Mouse (Mus musculus): ENCODE results near the gene Ankfn1. TPM values are rescaled to one million over a fixed set of nuclear protein-coding genes. Genes with fewer than 3 reads are reported as not detected.

Gene Ankfn1
- polyA plus RNA-seq, 1 experiment from 2014 or later: 1.9 TPM

DNA sequence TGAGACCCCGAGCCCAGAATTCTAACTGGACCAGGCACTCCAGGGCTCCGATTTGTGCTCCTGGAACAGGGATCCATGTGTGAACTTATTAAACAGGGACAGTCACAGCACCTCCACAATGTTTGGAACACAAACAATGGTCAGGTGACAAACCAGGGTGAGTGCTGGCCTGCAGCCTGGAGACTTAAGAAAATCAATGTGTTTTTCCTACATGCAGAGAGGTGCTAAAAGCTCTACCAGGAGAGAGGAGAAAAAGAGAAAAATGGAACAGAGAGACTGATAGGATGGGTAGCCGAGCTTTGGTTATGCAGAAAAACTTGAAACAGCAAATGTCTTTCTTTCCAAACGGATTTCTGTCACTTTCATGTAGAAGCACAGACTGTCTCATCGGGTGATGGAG, 174.5 kb downstream of the Ankfn1 start:
- H3K27ac ChIP-seq (replicated peaks): no peak overlapping the region
- H3K4me1 ChIP-seq: 0 out of 2 replicates have a peak, but pooled peaks cover under 1% of the 10 kb centered on the region
- no peaks in the 10 kb centered on the region for H3K27me3 ChIP-seq (ENCODE audit: low read depth, poor library complexity, severe bottlenecking)
- no peak overlapping the region for H3K4me3 ChIP-seq
- no peaks in the 10 kb centered on the region for H3K9me3 ChIP-seq (replicated peaks)
- WGBS: 86% methylated on average over 5 of the region's 5 CpGs
- H3K36me3 ChIP-seq: no peaks in the 10 kb centered on the region
- DNase-seq (ENCODE audit: low spot score): no peak

DNA sequence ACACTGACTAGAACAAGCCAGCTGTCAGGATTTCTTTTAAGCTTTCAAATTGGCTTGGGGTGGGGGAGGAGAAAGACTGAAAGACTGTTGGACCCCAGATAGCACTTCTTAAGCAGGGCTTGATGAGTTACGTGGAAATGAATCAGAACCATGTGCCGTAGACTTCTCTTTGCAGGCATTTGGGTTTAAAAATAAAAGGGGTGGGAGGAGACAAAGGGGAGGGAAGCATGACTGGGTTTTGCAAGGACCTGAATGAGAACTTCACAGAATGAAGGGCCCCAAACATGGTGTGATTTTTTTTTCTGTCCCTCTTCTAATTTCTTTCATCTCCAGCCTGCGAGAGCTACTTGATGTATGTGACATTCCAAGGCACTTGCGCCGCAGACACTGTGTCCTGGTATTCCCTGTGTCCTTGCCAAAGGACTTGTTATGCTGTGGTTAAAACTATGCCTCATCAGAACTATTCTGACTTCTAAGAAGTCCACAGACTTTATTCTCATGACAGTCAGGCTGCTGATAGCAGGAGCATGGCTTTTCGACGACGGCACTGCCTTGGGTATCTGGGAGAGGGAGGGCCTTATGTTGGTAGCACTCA, 176.4 kb downstream of the Ankfn1 start:
- WGBS: 87% methylated on average over 8 of the region's 8 CpGs
- DNase-seq (ENCODE audit: low spot score): no peak
- no peak overlapping the region for H3K27ac ChIP-seq (replicated peaks)
- no peaks in the 10 kb centered on the region for H3K9me3 ChIP-seq (replicated peaks)
- H3K36me3 ChIP-seq: no peaks in the 10 kb centered on the region
- no peaks in the 10 kb centered on the region for H3K27me3 ChIP-seq (ENCODE audit: low read depth, poor library complexity, severe bottlenecking)
- no peaks in the 10 kb centered on the region for H3K4me1 ChIP-seq
- no peak overlapping the region for H3K4me3 ChIP-seq

DNA sequence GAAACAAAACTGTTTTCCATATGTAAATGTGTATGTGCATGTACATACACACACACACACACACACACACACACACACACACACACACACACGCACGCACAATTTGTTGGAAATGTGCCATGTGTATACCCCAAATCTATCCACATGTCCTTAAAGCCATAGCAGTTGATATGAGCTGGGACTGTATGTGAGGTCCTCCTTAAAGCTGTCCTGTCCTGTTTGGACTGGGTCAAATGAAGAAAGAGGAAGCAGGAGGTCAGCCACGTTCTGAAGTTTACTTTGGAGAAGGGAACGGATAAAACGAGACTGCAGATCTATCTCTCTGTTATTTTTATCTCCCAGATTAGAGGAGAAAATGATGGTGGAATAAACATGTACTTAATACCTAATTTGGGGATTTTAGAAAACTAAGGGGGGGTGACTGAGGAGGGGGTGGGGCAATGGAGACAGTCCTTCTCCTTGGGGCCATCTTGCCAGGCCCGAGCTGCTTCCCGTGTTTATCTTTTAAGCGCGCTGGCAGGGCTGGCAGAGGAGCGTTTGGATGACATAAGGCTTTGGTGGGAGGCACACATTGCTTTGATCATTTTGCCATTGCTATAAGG, 187.1 kb downstream of the Ankfn1 start:
- 89% methylated on average over 10 of the region's 10 CpGs for WGBS

DNA sequence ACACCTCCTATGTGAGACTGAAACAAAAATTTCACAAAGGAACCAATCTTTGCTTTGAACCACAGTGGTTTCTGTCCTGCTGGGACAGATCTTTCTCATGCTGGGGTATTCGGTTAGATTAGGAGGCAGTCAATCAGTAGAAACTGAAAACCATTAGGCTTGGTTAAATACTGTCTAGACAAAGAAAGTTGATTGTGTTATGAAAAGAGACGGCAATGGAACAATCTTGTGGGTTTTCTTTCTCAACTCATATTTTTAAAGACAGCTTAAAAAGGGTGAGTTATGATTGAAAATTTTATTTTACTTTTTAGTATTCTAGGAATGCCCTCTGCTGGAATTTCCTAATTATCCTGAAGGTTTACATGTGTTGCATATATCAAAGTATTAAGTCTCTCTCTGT, 191.1 kb downstream of the Ankfn1 start:
- Histone ChIP-seq H3K27ac (replicated peaks) (no peak overlapping the region), H3K4me1 (no peaks in the 10 kb centered on the region), H3K27me3 (ENCODE audit: low read depth, poor library complexity, severe bottlenecking) (no peaks in the 10 kb centered on the region), H3K9me3 (replicated peaks) (no peaks in the 10 kb centered on the region), H3K36me3 (no peaks in the 10 kb centered on the region), H3K4me3 (no peak overlapping the region)
- 75% methylated on average over 2 of the region's 2 CpGs for WGBS
- no peak for DNase-seq (ENCODE audit: low spot score)

More for the DNA sequence above, 187.1 kb downstream of the Ankfn1 start:
- Histone ChIP-seq H3K36me3 (no peaks in the 10 kb centered on the region), H3K27me3 (ENCODE audit: low read depth, poor library complexity, severe bottlenecking) (no peaks in the 10 kb centered on the region), H3K4me1 (no peaks in the 10 kb centered on the region), H3K4me3 (no peak overlapping the region), H3K9me3 (replicated peaks) (no peaks in the 10 kb centered on the region), H3K27ac (replicated peaks) (no peak overlapping the region)
- no peak for DNase-seq (ENCODE audit: low spot score)

DNA sequence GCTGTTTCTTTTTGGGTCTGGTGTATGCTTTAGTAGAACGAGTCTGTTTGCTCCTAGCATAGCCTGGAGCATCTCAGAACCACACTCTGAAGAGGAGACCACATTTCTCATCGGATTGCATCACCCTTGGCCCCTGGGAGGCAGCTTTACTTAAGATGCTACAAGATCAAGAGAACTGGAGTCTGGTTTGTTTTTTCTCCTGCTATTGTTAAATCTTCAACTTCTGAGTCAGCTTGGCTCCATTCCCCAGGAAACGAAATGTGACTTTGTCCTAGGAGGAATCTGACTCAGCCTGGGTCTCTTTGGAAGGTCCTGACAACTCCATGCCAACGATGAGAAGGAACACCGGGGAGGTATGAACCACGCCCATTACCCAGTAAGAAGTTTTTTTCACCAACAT, 197.6 kb downstream of the Ankfn1 start:
- H3K27ac ChIP-seq (replicated peaks): no peak overlapping the region

DNA sequence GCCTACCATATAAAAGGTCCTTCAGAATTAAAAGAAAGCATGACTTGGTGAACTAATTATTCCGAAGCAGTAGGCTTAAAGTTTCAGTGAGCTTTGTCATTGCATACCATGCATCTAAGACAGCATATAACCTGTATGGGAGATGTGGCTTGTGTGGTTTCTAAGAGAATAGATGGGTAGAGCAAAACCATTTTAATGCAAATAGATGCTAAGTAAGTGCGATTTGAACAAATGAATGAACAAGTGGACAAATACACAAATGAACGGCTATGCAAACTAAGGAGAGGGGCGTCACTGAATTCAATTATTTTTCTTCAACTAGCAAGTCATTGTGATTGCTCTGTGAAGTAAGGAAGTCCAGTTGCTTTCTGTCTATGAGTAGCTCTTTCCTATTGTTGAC, 198.3 kb downstream of the Ankfn1 start:
- DNase-seq (ENCODE audit: low spot score): no peak
- H3K4me3 ChIP-seq: no peak overlapping the region
- H3K27me3 ChIP-seq (ENCODE audit: low read depth, poor library complexity, severe bottlenecking): no peaks in the 10 kb centered on the region
- WGBS: 87% methylated on average over 4 of the region's 4 CpGs
- H3K4me1 ChIP-seq: peaks cover 5% of the 10 kb centered on the region; the same call in 1 of the 2 replicates
- H3K27ac ChIP-seq (replicated peaks): no peak overlapping the region
- no peaks in the 10 kb centered on the region for H3K36me3 ChIP-seq
- no peaks in the 10 kb centered on the region for H3K9me3 ChIP-seq (replicated peaks)

More for the DNA sequence above, 197.6 kb downstream of the Ankfn1 start:
- DNase-seq (ENCODE audit: low spot score): no peak
- 80% methylated on average over 6 of the region's 6 CpGs for WGBS
- no peaks in the 10 kb centered on the region for H3K36me3 ChIP-seq
- H3K4me1 ChIP-seq: no peaks in the 10 kb centered on the region; the same call in 1 of the 2 replicates
- no peak overlapping the region for H3K4me3 ChIP-seq
- no peaks in the 10 kb centered on the region for H3K27me3 ChIP-seq (ENCODE audit: low read depth, poor library complexity, severe bottlenecking)
- H3K9me3 ChIP-seq (replicated peaks): no peaks in the 10 kb centered on the region

DNA sequence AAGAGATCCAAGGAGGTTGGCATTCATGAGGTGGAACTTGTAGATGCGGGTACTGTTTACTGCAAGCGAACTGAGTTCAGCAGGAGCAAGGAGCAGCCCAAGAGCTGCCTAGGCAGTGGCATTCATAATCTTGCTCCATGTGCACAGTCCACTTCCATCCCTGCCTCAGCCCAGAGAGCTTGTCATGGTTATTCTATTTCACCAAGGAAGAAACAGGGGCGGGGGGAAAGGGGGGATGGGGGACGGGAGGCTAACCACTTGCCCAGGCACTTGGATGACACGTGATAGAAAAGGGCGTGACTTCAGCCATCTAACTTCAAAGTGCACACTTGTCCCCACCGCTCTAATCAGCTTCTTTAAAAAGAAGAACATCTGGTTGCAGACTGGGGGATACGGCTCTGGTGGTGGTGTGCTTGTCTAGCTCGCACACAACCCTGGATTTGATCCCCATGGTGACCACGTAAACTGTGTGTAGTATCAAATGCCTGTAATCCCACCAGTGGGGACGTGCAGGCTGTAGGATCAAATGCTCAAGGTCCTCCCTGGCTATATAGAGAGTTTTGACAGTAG, 203.1 kb downstream of the Ankfn1 start:
- Histone ChIP-seq H3K27me3 (ENCODE audit: low read depth, poor library complexity, severe bottlenecking) (no peaks in the 10 kb centered on the region), H3K9me3 (replicated peaks) (no peaks in the 10 kb centered on the region), H3K4me1 (peaks cover 5% of the 10 kb centered on the region; the same call in 1 of the 2 replicates), H3K4me3 (no peak overlapping the region), H3K27ac (replicated peaks) (no peak overlapping the region), H3K36me3 (no peaks in the 10 kb centered on the region)
- DNase-seq (ENCODE audit: low spot score): no peak
- 76% methylated on average over 11 of the region's 11 CpGs for WGBS

DNA sequence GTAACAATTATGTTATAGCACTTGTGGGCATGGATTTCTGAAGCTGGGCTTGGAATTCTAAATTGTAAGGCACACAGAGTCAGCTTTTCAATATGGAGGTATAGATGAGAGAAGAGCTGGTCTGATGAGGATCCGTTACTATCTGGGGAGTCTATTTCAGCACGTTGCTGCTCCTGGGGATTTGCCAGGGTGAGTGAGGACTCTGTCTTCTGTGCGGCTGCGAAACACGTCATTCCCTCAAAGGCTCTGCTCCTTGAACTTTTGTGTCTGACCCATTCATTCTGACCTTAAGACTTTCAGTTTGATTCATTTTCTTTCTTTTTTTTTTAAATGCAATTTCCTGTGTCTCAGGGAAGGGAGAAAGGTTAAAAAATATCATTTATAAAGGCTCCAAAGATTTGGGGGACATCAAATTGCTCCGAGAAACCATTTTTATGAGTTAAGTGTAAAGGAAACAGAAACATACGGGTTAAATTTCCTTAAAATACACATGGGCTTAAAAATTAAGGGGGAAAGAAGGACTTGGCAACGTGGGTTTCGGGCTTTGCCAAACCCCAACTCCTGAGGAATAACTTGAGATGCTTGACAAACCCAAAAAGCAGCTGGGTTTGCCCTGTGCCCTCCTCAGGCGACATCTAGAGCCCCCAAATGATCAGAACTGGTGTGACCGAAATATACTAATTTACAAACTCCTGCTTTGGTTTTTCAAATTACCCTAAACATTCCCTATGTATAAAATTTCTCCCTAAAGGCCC, 207.9 kb downstream of the Ankfn1 start:
- no peak for DNase-seq (ENCODE audit: low spot score)
- Histone ChIP-seq H3K9me3 (replicated peaks) (no peaks in the 10 kb centered on the region), H3K4me1 (0 out of 2 replicates have a peak, but pooled peaks cover 4% of the 10 kb centered on the region), H3K36me3 (no peaks in the 10 kb centered on the region), H3K27me3 (ENCODE audit: low read depth, poor library complexity, severe bottlenecking) (no peaks in the 10 kb centered on the region), H3K27ac (replicated peaks) (no peak overlapping the region), H3K4me3 (no peak overlapping the region)
- 84% methylated on average over 11 of the region's 11 CpGs for WGBS

DNA sequence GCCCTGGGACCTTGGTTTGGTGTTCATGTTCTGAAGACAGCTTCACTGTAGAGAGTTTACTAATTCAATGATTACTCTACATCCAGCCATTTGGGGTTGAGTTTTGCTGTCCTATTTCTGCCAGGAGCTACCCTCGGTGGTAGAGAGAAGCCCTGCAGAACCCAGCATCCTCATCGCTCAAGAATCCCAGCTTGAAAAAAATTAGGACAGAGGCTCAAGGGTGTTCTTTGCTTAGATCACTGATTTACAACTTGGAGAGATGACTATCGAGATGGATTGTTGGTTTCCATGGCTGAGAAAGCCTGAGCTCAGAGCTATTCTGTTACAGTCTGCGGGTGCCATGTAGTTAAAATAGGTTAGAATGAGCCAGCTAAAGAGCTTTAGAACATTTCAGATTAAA, 209.2 kb downstream of the Ankfn1 start:
- no peaks in the 10 kb centered on the region for H3K4me1 ChIP-seq
- H3K27ac ChIP-seq (replicated peaks): no peak overlapping the region
- WGBS: 92% methylated on average over 4 of the region's 4 CpGs
- H3K9me3 ChIP-seq (replicated peaks): no peaks in the 10 kb centered on the region
- H3K4me3 ChIP-seq: no peak overlapping the region
- no peaks in the 10 kb centered on the region for H3K27me3 ChIP-seq (ENCODE audit: low read depth, poor library complexity, severe bottlenecking)
- no peak for DNase-seq (ENCODE audit: low spot score)
- H3K36me3 ChIP-seq: no peaks in the 10 kb centered on the region

DNA sequence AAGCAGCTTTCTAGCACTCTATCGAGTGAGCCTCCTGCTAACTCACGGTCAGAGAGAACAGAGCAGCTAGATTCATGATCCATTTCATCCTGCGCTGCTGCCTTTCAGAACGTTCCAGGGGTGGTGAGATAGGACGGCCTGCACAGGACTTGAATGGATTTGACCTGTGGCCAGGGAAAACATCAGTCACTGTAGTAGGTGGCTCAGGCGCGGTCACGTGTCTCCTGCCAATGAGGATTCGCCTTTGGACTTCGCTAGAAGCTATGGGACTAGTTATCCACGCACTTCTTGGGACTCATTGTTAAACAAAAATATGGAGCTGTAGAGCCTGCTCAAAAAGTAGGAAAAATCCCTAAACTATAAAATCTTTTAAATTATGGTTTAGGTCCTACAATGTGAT, 226.0 kb downstream of the Ankfn1 start:
- H3K27ac ChIP-seq (replicated peaks): no peak overlapping the region
- WGBS: 90% methylated on average over 11 of the region's 11 CpGs
- H3K9me3 ChIP-seq (replicated peaks): no peaks in the 10 kb centered on the region
- H3K4me1 ChIP-seq: peaks cover 5% of the 10 kb centered on the region; the same call in 1 of the 2 replicates
- H3K36me3 ChIP-seq: no peaks in the 10 kb centered on the region
- DNase-seq (ENCODE audit: low spot score): no peak
- H3K27me3 ChIP-seq (ENCODE audit: low read depth, poor library complexity, severe bottlenecking): no peaks in the 10 kb centered on the region
- H3K4me3 ChIP-seq: no peak overlapping the region

DNA sequence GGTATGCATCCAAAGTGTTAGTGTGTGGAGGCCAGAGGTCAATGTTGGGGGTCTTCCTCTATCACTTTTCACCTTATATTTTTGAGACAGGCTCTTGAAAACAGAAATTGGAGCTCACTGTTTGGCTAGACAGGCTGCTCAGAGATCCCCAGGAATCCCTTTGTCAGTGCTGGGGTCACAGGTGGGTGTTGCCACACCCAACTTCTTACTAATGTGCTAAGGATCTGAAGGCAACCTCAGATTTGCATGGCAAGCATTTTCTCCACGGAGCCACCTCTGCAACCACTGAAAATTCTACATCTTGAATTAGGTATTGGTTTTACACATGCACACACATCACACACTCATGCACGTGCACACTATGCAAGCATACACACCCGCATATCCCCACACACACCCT, 226.5 kb downstream of the Ankfn1 start:
- WGBS: 86% methylated on average over 3 of the region's 3 CpGs
- H3K9me3 ChIP-seq (replicated peaks): no peaks in the 10 kb centered on the region
- DNase-seq (ENCODE audit: low spot score): no peak
- no peak overlapping the region for H3K4me3 ChIP-seq
- peaks cover 9% of the 10 kb centered on the region; the same call in 1 of the 2 replicates for H3K4me1 ChIP-seq
- no peaks in the 10 kb centered on the region for H3K27me3 ChIP-seq (ENCODE audit: low read depth, poor library complexity, severe bottlenecking)
- H3K36me3 ChIP-seq: no peaks in the 10 kb centered on the region
- no peak overlapping the region for H3K27ac ChIP-seq (replicated peaks)

DNA sequence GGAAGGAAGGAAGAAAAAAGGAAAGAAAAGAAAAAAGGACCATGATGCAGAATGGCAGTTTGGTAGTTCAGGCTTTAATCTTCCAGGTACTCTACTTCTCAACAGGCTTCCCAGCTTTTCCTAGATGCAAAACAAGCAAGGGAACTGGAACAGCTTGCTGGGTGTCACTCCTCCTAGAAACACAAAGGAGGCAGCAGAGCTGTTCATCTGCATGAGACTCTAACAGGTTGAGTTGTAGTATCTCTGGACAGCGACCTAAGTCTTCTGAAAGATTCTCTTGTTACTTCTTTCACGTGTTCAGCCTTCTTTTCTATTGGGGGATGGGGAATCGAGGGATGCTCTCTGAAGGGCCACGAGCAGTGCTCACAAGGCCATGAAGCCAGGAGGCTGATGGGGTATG, 228.7 kb downstream of the Ankfn1 start:
- H3K4me3 ChIP-seq: no peak overlapping the region
- no peaks in the 10 kb centered on the region for H3K27me3 ChIP-seq (ENCODE audit: low read depth, poor library complexity, severe bottlenecking)
- DNase-seq (ENCODE audit: low spot score): no peak
- H3K36me3 ChIP-seq: no peaks in the 10 kb centered on the region
- 53% methylated on average over 4 of the region's 4 CpGs for WGBS
- H3K27ac ChIP-seq (replicated peaks): no peak overlapping the region
- no peaks in the 10 kb centered on the region for H3K9me3 ChIP-seq (replicated peaks)
- H3K4me1 ChIP-seq: peaks cover 30% of the 10 kb centered on the region

DNA sequence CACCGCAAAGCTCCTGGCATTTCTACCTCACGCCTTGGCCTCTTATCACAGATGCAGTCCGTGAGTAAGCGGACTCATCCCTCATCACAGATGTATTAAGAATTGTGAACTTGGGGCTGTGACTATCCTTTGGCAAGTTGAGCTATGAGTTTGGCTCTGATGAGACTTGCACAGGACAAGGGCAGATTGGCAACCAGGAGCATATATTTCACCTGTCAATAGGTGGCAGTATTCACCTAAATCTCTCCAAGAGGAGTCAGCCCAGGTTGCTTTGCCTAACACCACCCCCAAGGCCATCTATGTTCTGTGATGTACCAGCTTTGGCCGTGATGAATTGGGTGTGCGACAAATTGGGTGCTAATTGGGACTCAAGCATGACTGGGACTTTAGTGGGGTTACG, 231.3 kb downstream of the Ankfn1 start:
- no peak overlapping the region for H3K27ac ChIP-seq (replicated peaks)
- WGBS: 44% methylated on average over 7 of the region's 7 CpGs

More for the DNA sequence above, 231.3 kb downstream of the Ankfn1 start:
- DNase-seq (ENCODE audit: low spot score): peak; percentile 31
- Histone ChIP-seq H3K27me3 (ENCODE audit: low read depth, poor library complexity, severe bottlenecking) (no peaks in the 10 kb centered on the region), H3K36me3 (peaks cover 7% of the 10 kb centered on the region; the same call in 1 of the 2 replicates), H3K9me3 (replicated peaks) (peaks cover 9% of the 10 kb centered on the region; the same call in 1 of the 2 replicates), H3K4me3 (no peak overlapping the region), H3K4me1 (peaks cover 31% of the 10 kb centered on the region)

Measured in midbrain, embryonic 10.5 days (tissue).